Mouse (Mus musculus): Measurements from ENCODE around the gene Mrpl49.

Gene Mrpl49

GRCm38 (mm10) chr19:6037695-6038094, 19.9 kb downstream of the Mrpl49 start:
- DNase-seq (ENCODE audit: low spot score), result no peak

- no peak for DNase-seq (ENCODE audit: low spot score)
Observed at GRCm38 (mm10) chr19:6035966-6036585, 21.5 kb downstream of the Mrpl49 start.

- no peak for DNase-seq (ENCODE audit: low spot score)
Observed at GRCm38 (mm10) chr19:6030520-6031280, 26.9 kb downstream of the Mrpl49 start.

- DNase-seq (ENCODE audit: low spot score), result no peak
Observed at GRCm38 (mm10) chr19:6029426-6029825, 28.2 kb downstream of the Mrpl49 start.

- DNase-seq (ENCODE audit: low spot score), result no peak
Observed at GRCm38 (mm10) chr19:6028991-6029390, 28.6 kb downstream of the Mrpl49 start.

- DNase-seq (ENCODE audit: low spot score), result no peak
Observed at GRCm38 (mm10) chr19:6023930-6024329, 33.7 kb downstream of the Mrpl49 start.

- no peak for DNase-seq (ENCODE audit: low spot score)
Observed at GRCm38 (mm10) chr19:6023059-6023458, 34.5 kb downstream of the Mrpl49 start.

- DNase-seq (ENCODE audit: low spot score), result no peak
Observed at GRCm38 (mm10) chr19:6020276-6020675, 37.3 kb downstream of the Mrpl49 start.

- DNase-seq (ENCODE audit: low spot score), result peak; percentile 65
Observed at GRCm38 (mm10) chr19:6018142-6019089, 39.2 kb downstream of the Mrpl49 start.

- DNase-seq (ENCODE audit: low spot score), result no peak
Observed at GRCm38 (mm10) chr19:6016532-6016931, 41.1 kb downstream of the Mrpl49 start.

GRCm38 (mm10) chr19:6015511-6016315, 41.9 kb downstream of the Mrpl49 start, which contains the start of gene Capn1:
TSS of gene Capn1 (minus strand) at chr19:6015897.
- DNase-seq (ENCODE audit: low spot score), result peak; percentile 70

- DNase-seq (ENCODE audit: low spot score), result peak; percentile 13
Observed at GRCm38 (mm10) chr19:6014991-6015510, 42.5 kb downstream of the Mrpl49 start.

- no peak for DNase-seq (ENCODE audit: low spot score)
Observed at GRCm38 (mm10) chr19:6013691-6014090, 43.9 kb downstream of the Mrpl49 start.

- DNase-seq (ENCODE audit: low spot score), result no peak
Observed at GRCm38 (mm10) chr19:6009137-6009536, 48.4 kb downstream of the Mrpl49 start.

- DNase-seq (ENCODE audit: low spot score), result no peak
Observed at GRCm38 (mm10) chr19:6007013-6007412, 50.6 kb downstream of the Mrpl49 start.

GRCm38 (mm10) chr19:6005541-6005940, 52.0 kb downstream of the Mrpl49 start:
- no peak for DNase-seq (ENCODE audit: low spot score)

All from ovary, postnatal 10 days (tissue).